Mouse (Mus musculus): ENCODE results near the gene Ttc24.
A peak's percentile ranks its signal among the peaks of the same experiment; 100 is the strongest.

- TF ChIP-seq CTCF (IDR thresholded peaks at IDR 0.05; ENCODE audit: low read depth) (peak; percentile 70), EP300 (optimal IDR thresholded peaks at IDR 0.05) (no peak)
Observed at GRCm38 (mm10) chr3:88027434-88028186, 50.5 kb downstream of the Ttc24 start, which contains the start of gene Hapln2.
